Mouse (Mus musculus) layer of hippocampus, postnatal 25 days (tissue): ENCODE measurements around the gene Rai14. TPM values are rescaled to one million over a fixed set of nuclear protein-coding genes. Genes with fewer than 3 reads are reported as not detected.
A peak's percentile ranks its signal among the peaks of the same experiment; 100 is the strongest.

Source experiments
- DNase-seq, 2 experiments: peaks; one replicate each; pipeline ENCODE4 v3.0.0; 2022; ENCODE audit warnings: mixed read lengths in 2 of 2, low spot score in 1 of 2; ENCODE audit errors: extremely low spot score in 1 of 2
- total RNA-seq, 2 experiments: library from RNA; stranded (reverse); gene quantifications; 2 replicates each; pipeline ENCODE4 v1.2.3; 2021

Gene Rai14
- total RNA-seq, 2 experiments from 2014 or later = 5.0 to 5.8 TPM

DNA sequence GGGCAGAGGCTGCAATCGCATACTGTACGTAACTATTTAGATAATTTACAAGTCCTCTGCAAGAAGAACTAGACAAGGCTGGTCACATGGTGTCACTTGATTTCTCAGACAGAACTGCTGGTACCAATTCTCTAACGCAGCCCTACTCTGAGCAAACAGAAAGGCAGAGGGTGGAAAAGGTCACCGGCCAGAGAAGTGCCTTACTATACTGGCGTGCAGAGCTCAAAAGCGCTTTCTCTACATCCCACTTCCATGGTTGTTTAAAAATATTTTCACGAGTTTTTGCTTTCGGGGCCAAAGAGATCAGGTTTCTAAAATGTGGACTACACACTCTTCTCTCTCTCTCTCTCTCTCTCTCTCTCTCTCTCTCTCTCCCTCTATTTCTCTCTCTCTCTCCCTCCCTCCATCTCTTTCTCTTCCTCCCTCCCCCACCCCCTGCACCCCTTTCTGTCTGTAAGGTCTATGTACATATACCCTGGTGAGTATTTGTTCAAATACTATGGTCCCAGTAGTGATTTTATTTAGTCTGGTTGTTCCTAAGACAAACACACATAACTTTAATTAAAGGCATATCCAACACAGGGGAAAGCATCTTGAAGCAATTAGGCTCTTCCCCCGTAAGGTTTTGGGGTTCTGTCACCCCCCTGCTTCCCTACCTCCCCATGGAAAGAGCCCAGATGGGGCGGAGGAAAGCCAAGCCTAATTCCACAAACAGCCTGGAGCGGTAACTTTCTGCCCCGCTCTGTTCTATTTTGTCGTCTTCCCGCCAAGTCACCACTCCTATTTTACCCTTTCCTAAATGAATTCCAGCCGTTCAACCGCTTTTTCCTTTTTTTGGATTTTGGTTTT, 86.1 kb downstream of the Rai14 start:
- DNase-seq = no peak

DNA sequence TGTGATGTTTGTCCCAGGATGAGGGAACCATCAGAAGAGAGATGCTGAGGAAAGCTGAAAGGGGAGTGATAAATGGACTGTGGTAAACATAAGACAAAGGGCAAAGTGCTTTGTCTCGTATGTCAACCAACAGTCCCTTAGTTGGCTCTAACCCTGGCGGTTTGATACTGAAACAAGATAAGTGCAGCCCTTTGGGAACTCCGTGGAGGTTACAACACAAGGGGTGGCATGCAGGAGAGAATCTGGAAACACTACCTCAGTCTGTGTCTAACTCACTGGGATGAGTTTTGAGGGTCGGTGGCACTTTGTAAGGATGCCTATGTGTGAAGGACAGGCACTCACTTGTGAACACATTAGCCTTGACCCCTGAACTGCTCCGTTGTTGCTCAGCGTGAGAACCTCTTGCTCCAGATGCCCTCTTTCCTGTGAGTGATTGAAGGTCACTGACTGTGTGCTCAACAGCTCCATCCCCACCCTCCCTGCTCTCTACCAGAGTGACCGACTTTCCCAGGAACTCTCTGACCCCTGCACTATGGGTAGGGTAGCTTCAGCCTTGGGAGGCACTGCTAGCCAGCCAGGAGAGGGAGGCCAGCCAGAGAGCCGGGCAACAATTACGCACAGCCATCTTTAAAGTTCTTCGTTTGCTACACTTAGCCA, 90.7 kb downstream of the Rai14 start:
- no peak for DNase-seq

- DNase-seq = no peak
Measured at GRCm38 (mm10) chr15:10621194-10621593, 93.2 kb downstream of the Rai14 start.

DNA sequence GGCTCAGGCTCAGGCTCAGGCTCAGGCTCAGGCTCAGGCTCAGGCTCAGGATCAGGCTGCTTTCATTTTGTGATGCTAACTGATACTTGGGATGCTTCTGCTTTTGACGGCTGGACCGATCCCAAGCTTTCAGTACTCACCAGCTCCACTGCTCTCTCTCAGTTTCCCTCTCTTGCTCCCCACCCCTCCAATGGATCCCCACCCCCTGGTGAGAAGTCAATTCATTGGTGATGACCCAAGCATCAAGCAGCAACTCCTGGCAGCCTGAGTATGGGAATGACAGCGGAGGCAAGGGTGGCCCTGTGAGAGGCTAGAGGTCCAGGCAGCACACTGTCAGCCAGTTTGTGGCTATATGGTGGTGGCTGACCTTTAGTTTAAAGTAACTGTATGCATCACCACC, 94.7 kb downstream of the Rai14 start:
- no peak for DNase-seq

DNA sequence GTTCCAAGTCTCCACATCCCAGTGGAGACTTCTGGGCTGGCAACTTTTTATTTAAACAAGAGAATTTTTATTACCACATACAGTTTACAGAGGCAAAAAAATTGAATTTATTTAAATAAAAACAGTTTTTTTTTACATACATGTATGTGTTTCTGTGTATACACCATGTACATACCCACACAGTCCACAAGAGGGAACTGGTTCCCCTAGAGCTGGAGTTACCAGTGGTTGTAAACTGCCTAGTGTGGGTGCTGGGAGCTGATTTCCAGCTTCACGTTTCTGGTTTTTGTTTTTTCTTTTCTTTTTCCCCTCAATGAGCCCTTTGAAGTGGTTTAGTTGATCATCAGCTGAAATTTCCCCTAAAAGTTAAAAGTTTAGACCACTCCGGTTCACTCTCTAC, 96.1 kb downstream of the Rai14 start:
- DNase-seq = no peak

GRCm38 (mm10) chr15:10616001-10616400, 98.4 kb downstream of the Rai14 start:
- no peak for DNase-seq

- no peak for DNase-seq
Measured at GRCm38 (mm10) chr15:10611040-10611439, 103.4 kb downstream of the Rai14 start.

- DNase-seq = no peak
Measured at GRCm38 (mm10) chr15:10609107-10609506, 105.3 kb downstream of the Rai14 start.

- DNase-seq = no peak
Measured at GRCm38 (mm10) chr15:10608508-10609098, 105.8 kb downstream of the Rai14 start.

GRCm38 (mm10) chr15:10599413-10599812, 115.0 kb downstream of the Rai14 start:
- DNase-seq = no peak

GRCm38 (mm10) chr15:10598259-10599225, 115.9 kb downstream of the Rai14 start:
- no peak for DNase-seq

- no peak for DNase-seq
Measured at GRCm38 (mm10) chr15:10596871-10597270, 117.6 kb downstream of the Rai14 start.

DNA sequence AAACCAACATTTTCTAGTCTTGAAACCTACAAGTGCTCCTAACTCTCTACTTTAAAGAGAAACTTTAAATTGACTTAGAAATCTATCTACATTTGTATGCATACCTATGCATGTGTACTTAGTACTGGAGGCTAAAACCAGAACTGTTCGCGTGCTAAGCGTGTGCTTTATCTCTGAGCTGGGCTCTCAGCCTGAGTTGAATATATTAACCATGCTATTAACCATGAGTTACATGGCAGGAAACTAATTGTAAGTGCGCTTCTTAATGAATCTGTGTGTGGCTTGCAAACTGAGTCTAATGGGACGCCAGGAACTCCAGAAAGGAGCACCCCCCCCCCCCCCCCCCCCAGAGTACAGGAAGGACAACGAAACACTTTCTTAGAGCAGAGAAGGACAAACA, 119.0 kb downstream of the Rai14 start:
- DNase-seq = no peak

- no peak for DNase-seq
Measured at GRCm38 (mm10) chr15:10594910-10595309, 119.5 kb downstream of the Rai14 start.

GRCm38 (mm10) chr15:10593094-10593493, 121.3 kb downstream of the Rai14 start:
- no peak for DNase-seq

GRCm38 (mm10) chr15:10586565-10586964, 127.9 kb downstream of the Rai14 start:
- no peak for DNase-seq

DNA sequence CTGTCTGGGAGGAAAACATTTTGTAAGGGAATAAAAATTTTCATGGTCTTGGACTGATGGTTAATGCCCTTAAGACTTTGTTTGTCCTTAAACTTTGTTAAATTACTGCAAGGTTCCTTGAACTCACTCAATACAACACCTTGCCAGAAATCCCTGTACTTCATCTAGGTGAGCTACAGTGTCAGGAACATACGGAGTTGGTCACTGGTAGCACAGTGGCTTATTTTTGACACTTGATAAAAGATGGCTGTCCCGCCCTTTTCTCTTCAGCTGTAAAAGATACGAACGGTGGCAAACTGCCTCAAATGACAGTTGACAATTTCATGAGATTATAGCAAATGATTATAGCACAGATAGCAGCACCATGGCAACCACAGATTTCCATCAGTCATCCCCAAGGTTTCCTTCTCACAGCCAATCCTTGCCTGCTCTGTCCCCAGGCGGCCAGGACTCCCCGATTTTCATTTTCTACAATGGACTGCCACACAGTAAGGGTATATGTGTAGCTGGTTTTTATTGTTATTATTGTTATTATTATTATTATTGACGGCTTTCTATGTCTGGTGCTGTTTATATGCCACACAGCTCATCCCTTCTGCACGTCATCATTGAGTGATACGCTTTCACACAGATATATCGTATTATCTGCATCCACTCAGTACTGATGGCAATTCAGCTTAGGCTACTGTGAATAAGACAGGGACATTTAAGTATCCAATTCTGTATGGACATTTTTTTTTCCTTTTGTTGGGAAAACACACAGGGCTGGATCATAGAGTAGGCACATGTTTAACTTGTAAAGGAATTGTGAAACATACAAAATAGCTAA, 129.9 kb downstream of the Rai14 start:
- DNase-seq = no peak

DNA sequence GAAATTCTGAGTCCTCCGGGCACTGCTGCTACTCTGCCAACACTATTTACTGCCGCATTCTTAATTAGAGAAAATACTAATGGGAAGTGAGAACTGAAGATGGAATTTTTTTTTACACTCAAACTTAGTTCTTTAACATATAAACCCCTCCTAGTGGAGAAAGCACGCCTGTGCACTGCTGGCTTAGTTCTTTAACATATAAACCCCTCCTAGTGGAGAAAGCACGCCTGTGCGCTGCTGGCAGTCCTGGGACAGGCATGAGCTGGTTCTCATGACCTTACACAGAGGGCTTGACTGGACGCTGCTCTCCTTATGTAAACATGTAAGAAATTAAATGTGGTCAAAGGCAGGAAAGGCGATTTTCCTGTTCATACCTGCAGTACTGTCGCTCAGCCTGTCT, 131.0 kb downstream of the Rai14 start:
- peak in 1 of 2 experiments; percentile 15 for DNase-seq

- DNase-seq = no peak
Measured at GRCm38 (mm10) chr15:10579159-10579558, 135.3 kb downstream of the Rai14 start.
